In the genomic region with DNA sequence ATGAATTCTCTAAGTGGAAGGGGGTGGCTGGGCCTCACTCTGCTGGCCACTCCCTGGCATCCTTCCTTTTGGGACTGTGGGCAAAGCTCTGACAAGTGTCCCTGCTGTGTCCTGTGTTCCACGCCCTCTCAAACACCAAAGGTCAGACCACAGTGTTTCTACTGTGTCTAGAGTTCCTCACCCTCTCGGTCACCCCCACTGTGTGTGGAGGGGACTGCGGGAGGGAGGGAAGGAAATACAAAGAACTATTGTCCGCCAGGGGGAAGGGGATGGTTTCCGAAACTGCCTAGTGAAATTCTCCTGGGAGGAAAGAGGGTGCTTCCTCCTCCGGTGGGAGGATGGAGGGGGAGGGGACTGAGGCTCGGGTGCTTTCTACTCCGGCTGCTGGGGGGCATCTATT, we compare ENCODE assay signal across 8 mouse cellular contexts. TPM values are rescaled to one million over a fixed set of nuclear protein-coding genes. Genes with fewer than 3 reads are reported as not detected.
DNase-seq lines count a peak whose midpoint lies in the region; ATAC-seq and TF ChIP-seq lines count a peak whose summit lies in the region.

No protein-coding gene starts in this region.

- peak overlapping the region; percentile 79 for H3K9ac ChIP-seq in embryonic facial prominence, embryonic 13.5 days
- peak overlapping the region; percentile 63 for H3K9ac ChIP-seq in intestine, embryonic 15.5 days
- H3K9ac ChIP-seq in midbrain, embryonic 16.5 days (ENCODE audit: low read depth, low read length) = no peak overlapping the region; the same call in 1 of the 2 replicates

- peaks cover 37% of the 10 kb centered on the region for H3K4me1 ChIP-seq in embryonic facial prominence, embryonic 13.5 days
- peaks cover 30% of the 10 kb centered on the region for H3K4me1 ChIP-seq in intestine, embryonic 15.5 days (replicated peaks)
- H3K4me1 ChIP-seq in midbrain, embryonic 16.5 days (ENCODE audit: control insufficient read depth, insufficient read depth, low read length) = peaks cover 9% of the 10 kb centered on the region; the same call in 1 of the 2 replicates

- DNase-seq in layer of hippocampus, adult 2 months (ENCODE audit: low spot score in 2 of 2) = no peak
- DNase-seq in layer of hippocampus, postnatal 36 days = no peak
- no peak for DNase-seq in spleen, postnatal 14 days (ENCODE audit: low spot score in 2 of 2)
- no peak for DNase-seq in adrenal gland, postnatal 25 days
- DNase-seq in frontal cortex, postnatal 36 days (ENCODE audit: low spot score in 2 of 2) = no peak

- peak overlapping the region; percentile 79 for H3K4me2 ChIP-seq in embryonic facial prominence, embryonic 13.5 days
- H3K4me2 ChIP-seq in intestine, embryonic 15.5 days (replicated peaks) = peak overlapping the region; percentile 90
- peak overlapping the region; percentile 98 for H3K4me2 ChIP-seq in midbrain, embryonic 16.5 days (ENCODE audit: low read length)

- no peaks in the 10 kb centered on the region for H3K27me3 ChIP-seq in embryonic facial prominence, embryonic 13.5 days
- H3K27me3 ChIP-seq in intestine, embryonic 15.5 days (replicated peaks) = no peaks in the 10 kb centered on the region
- no peaks in the 10 kb centered on the region for H3K27me3 ChIP-seq in midbrain, embryonic 16.5 days (ENCODE audit: control insufficient read depth, insufficient read depth, low read depth, low read length)

- 8% methylated on average over 8 of the region's 8 CpGs for WGBS in embryonic facial prominence, embryonic 13.5 days
- 17% methylated on average over 8 of the region's 8 CpGs for WGBS in intestine, embryonic 15.5 days
- 7% methylated on average over 8 of the region's 8 CpGs for WGBS in midbrain, embryonic 16.5 days

- ATAC-seq in embryonic facial prominence, embryonic 13.5 days (ENCODE audit: insufficient number of reproducible peaks, insufficient read depth, low FRiP score, low TSS enrichment, low read depth) = no peak
- ATAC-seq in intestine, embryonic 15.5 days = no peak
- no peak for ATAC-seq in midbrain, embryonic 16.5 days

- peaks cover 47% of the 10 kb centered on the region for H3K36me3 ChIP-seq in embryonic facial prominence, embryonic 13.5 days
- H3K36me3 ChIP-seq in intestine, embryonic 15.5 days = peaks cover 19% of the 10 kb centered on the region
- H3K36me3 ChIP-seq in midbrain, embryonic 16.5 days (ENCODE audit: control insufficient read depth, insufficient read depth, low read length) = no peaks in the 10 kb centered on the region

- H3K4me3 ChIP-seq in layer of hippocampus, adult 2 months = peak overlapping the region; percentile 68
- H3K4me3 ChIP-seq in embryonic facial prominence, embryonic 13.5 days = peak overlapping the region; percentile 52
- peak overlapping the region; percentile 50 for H3K4me3 ChIP-seq in intestine, embryonic 15.5 days (replicated peaks)
- H3K4me3 ChIP-seq in midbrain, embryonic 16.5 days (ENCODE audit: low read depth, low read length) = peak overlapping the region; percentile 60

- H3K9me3 ChIP-seq in embryonic facial prominence, embryonic 13.5 days = no peaks in the 10 kb centered on the region
- no peaks in the 10 kb centered on the region for H3K9me3 ChIP-seq in intestine, embryonic 15.5 days
- H3K9me3 ChIP-seq in midbrain, embryonic 16.5 days (replicated peaks; ENCODE audit: control insufficient read depth, low read length, poor library complexity, severe bottlenecking) = no peaks in the 10 kb centered on the region

- peak overlapping the region; percentile 80 for H3K27ac ChIP-seq in layer of hippocampus, adult 2 months
- H3K27ac ChIP-seq in embryonic facial prominence, embryonic 13.5 days = peak overlapping the region; percentile 96
- H3K27ac ChIP-seq in intestine, embryonic 15.5 days = peak overlapping the region; percentile 96
- no peak overlapping the region for H3K27ac ChIP-seq in midbrain, embryonic 16.5 days (ENCODE audit: low read length)

- no peak for TF ChIP-seq CTCF in layer of hippocampus, adult 2 months (conservative IDR thresholded peaks at IDR 0.05)

RNA-seq across cellular contexts. Expression of a gene that starts 5.5 kb away (rescaled TPM):
- total RNA-seq in layer of hippocampus, adult 2 months (2021) = 10 to 100 TPM in 1 of 2 experiments, 1 to 10 TPM in 1; 7.4 to 10.3 TPM
- total RNA-seq in layer of hippocampus, postnatal 36 days (2021) = 10 to 100 TPM in 1 of 2 experiments, 1 to 10 TPM in 1; 7.0 to 11.8 TPM
- 43.9 and 46.1 TPM in 2 replicates for polyA plus RNA-seq in embryonic facial prominence, embryonic 13.5 days (2015; fragmentation: Nextera tagmentation; extraction: Ambion mirVana)
- polyA plus RNA-seq in intestine, embryonic 15.5 days (2015; fragmentation: Nextera tagmentation; extraction: Ambion mirVana) = 78.3 and 79.6 TPM in 2 replicates
- 14.2 and 14.7 TPM in 2 replicates for polyA plus RNA-seq in midbrain, embryonic 16.5 days (2015; fragmentation: Nextera tagmentation; extraction: Ambion mirVana)
- total RNA-seq in adrenal gland, postnatal 25 days (2021) = 59.6 and 67.6 TPM in 2 replicates

RNA-seq across cellular contexts. Expression of a gene that starts 20.5 kb away (rescaled TPM):
- 100 to 1,000 TPM; 199 to 202 TPM for total RNA-seq in layer of hippocampus, adult 2 months (2021)
- 100 to 1,000 TPM; 187 to 193 TPM for total RNA-seq in layer of hippocampus, postnatal 36 days (2021)
- polyA plus RNA-seq in embryonic facial prominence, embryonic 13.5 days (2015; fragmentation: Nextera tagmentation; extraction: Ambion mirVana) = 128 and 132 TPM in 2 replicates
- 147 and 154 TPM in 2 replicates for polyA plus RNA-seq in intestine, embryonic 15.5 days (2015; fragmentation: Nextera tagmentation; extraction: Ambion mirVana)
- 87.5 and 129 TPM in 2 replicates for polyA plus RNA-seq in midbrain, embryonic 16.5 days (2015; fragmentation: Nextera tagmentation; extraction: Ambion mirVana)
- total RNA-seq in adrenal gland, postnatal 25 days (2021) = 16.5 and 32.2 TPM in 2 replicates

RNA-seq across cellular contexts. Expression of a gene that starts 30.3 kb away (rescaled TPM):
- total RNA-seq in layer of hippocampus, adult 2 months (2021) = 10 to 100 TPM; 87.1 to 97.1 TPM
- total RNA-seq in layer of hippocampus, postnatal 36 days (2021) = 10 to 100 TPM; 73.7 to 95.8 TPM
- 0.48 and 0.85 TPM in 2 replicates for polyA plus RNA-seq in embryonic facial prominence, embryonic 13.5 days (2015; fragmentation: Nextera tagmentation; extraction: Ambion mirVana)
- 4.2 and 4.6 TPM in 2 replicates for polyA plus RNA-seq in intestine, embryonic 15.5 days (2015; fragmentation: Nextera tagmentation; extraction: Ambion mirVana)
- 8.3 and 10.3 TPM in 2 replicates for polyA plus RNA-seq in midbrain, embryonic 16.5 days (2015; fragmentation: Nextera tagmentation; extraction: Ambion mirVana)
- 0.90 and 1.3 TPM in 2 replicates for total RNA-seq in adrenal gland, postnatal 25 days (2021)

RNA-seq across cellular contexts. Expression of a gene that starts 46.9 kb away (rescaled TPM):
- total RNA-seq in layer of hippocampus, adult 2 months (2021) = 1 to 10 TPM; 2.1 to 2.3 TPM
- 1 to 10 TPM; 1.4 to 2.5 TPM for total RNA-seq in layer of hippocampus, postnatal 36 days (2021)
- polyA plus RNA-seq in embryonic facial prominence, embryonic 13.5 days (2015; fragmentation: Nextera tagmentation; extraction: Ambion mirVana) = 0.51 and 0.60 TPM in 2 replicates
- polyA plus RNA-seq in intestine, embryonic 15.5 days (2015; fragmentation: Nextera tagmentation; extraction: Ambion mirVana) = 0.38 and 0.45 TPM in 2 replicates
- 1.7 and 3.9 TPM in 2 replicates for polyA plus RNA-seq in midbrain, embryonic 16.5 days (2015; fragmentation: Nextera tagmentation; extraction: Ambion mirVana)
- total RNA-seq in adrenal gland, postnatal 25 days (2021) = 0.18 and 0.33 TPM in 2 replicates

Comparison
In these comparisons a context has a peak if more than half of its experiments do, and no peak if none do; other contexts are left out.
1. RNA of a gene that starts 30.3 kb away (total RNA-seq): 87.1 to 97.1 TPM in layer of hippocampus, adult 2 months and 73.7 to 95.8 TPM in layer of hippocampus, postnatal 36 days; 0.90 to 1.3 TPM in adrenal gland, postnatal 25 days; every median in the first group is over 10 times any median in the second.
2. Peak in every context shown above with its lines, with median percentiles within 50 percentile points of each other: H3K4me3 ChIP-seq and H3K4me2 ChIP-seq.